Mouse (Mus musculus): ENCODE measurements around the gene Hmgb1. TPM values are rescaled to one million over a fixed set of nuclear protein-coding genes. Genes with fewer than 3 reads are reported as not detected.

Hmgb1 gene
- total and polyA plus RNA-seq, 3 experiments, result 227 to 899 (median 288) TPM

- Histone ChIP-seq H3K27ac (ENCODE audit: insufficient read depth, low read depth) (no peak overlapping the region), H3K27me3 (replicated peaks) (no peaks in the 10 kb centered on the region), H3K4me3 (replicated peaks in 1 of 3; ENCODE audit: low read depth in 2 of 3, low read length in 2 of 3, poor library complexity in 1 of 3) (no peak overlapping the region), H3K4me1 (ENCODE audit: control insufficient read depth in 1 of 2, insufficient read depth in 2 of 2) (peaks cover 0 to 6% of the 10 kb centered on the region in 2 experiments; a peak in 2 of 4 replicates), H3K36me3 (replicated peaks in 1 of 2; ENCODE audit: control insufficient read depth in 1 of 2, insufficient read depth in 1 of 2, low read length in 1 of 2) (peaks cover 64 to 86% of the 10 kb centered on the region in 2 experiments), H3K9me3 (replicated peaks; ENCODE audit: low read length) (no peaks in the 10 kb centered on the region), H3K4me2 (ENCODE audit: insufficient read depth, low read depth, poor library complexity, severe bottlenecking) (no peak overlapping the region), H3K9ac (ENCODE audit: insufficient read depth, low read depth) (no peak overlapping the region), H3K79me2 (replicated peaks; ENCODE audit: control insufficient read depth, extremely low read depth, insufficient read depth, poor library complexity, severe bottlenecking) (peaks cover 6% of the 10 kb centered on the region)
- TF ChIP-seq BHLHE40 (IDR thresholded peaks at IDR 0.05; ENCODE audit: low read depth, low read length) (no peak), GABPA (IDR thresholded peaks at IDR 0.05; ENCODE audit: insufficient replicate concordance, low read depth, low read length) (no peak), TBP (conservative IDR thresholded peaks at IDR 0.05; ENCODE audit: low read depth, low read length) (no peak), ELF1 (IDR thresholded peaks at IDR 0.05; ENCODE audit: low read depth, low read length) (no peak), IRF4 (IDR thresholded peaks at IDR 0.05; ENCODE audit: low read depth, low read length) (no peak), NRF1 (IDR thresholded peaks at IDR 0.05; ENCODE audit: low read depth, low read length) (no peak), JUN (IDR thresholded peaks at IDR 0.05; ENCODE audit: insufficient read depth, low read depth, low read length) (no peak), MAFK (IDR thresholded peaks at IDR 0.05; ENCODE audit: insufficient replicate concordance, low read length) (no peak), ZNF384 (IDR thresholded peaks at IDR 0.05; ENCODE audit: low read depth, low read length) (no peak), MXI1 (IDR thresholded peaks at IDR 0.05; ENCODE audit: low read depth, low read length) (no peak), EP300 (IDR thresholded peaks at IDR 0.05; ENCODE audit: low read length) (no peak), HCFC1 (IDR thresholded peaks at IDR 0.05; ENCODE audit: low read depth, low read length) (no peak)
- dilution Hi-C loops (cut with MboI; ENCODE audit: extremely low pct_ligation_motif_present, extremely low pct_unique_long_range_greater_than_20kb, low sequenced_read_pairs), result no loop called here
- in situ Hi-C loops (cut with MboI; ENCODE audit: low pct_ligation_motif_present, low pct_unique_long_range_greater_than_20kb, low sequenced_read_pairs), result no loop called here
- DNase-seq (ENCODE audit: extremely low read depth), result no peak
Observed at GRCm38 (mm10) chr5:149204822-149205221, 20.5 kb upstream of the Hmgb1 start.

- dilution Hi-C loops (cut with MboI; ENCODE audit: extremely low pct_ligation_motif_present, extremely low pct_unique_long_range_greater_than_20kb, low sequenced_read_pairs), result no loop called here
Observed at GRCm38 (mm10) chr5:149203796-149204375, 19.6 kb upstream of the Hmgb1 start.

More at GRCm38 (mm10) chr5:149203796-149204375, 19.6 kb upstream of the Hmgb1 start:
- H3K4me1 ChIP-seq (ENCODE audit: control insufficient read depth in 1 of 2, insufficient read depth in 2 of 2), result peaks cover 0 to 6% of the 10 kb centered on the region in 2 experiments; a peak in 2 of 4 replicates
- no peak overlapping the region for H3K4me2 ChIP-seq (ENCODE audit: insufficient read depth, low read depth, poor library complexity, severe bottlenecking)
- DNase-seq (ENCODE audit: extremely low read depth), result no peak
- H3K36me3 ChIP-seq (replicated peaks in 1 of 2; ENCODE audit: control insufficient read depth in 1 of 2, insufficient read depth in 1 of 2, low read length in 1 of 2), result peaks cover 65 to 88% of the 10 kb centered on the region in 2 experiments
- H3K27me3 ChIP-seq (replicated peaks), result no peaks in the 10 kb centered on the region
- no peak overlapping the region for H3K9ac ChIP-seq (ENCODE audit: insufficient read depth, low read depth)
- H3K9me3 ChIP-seq (replicated peaks; ENCODE audit: low read length), result no peaks in the 10 kb centered on the region
- H3K79me2 ChIP-seq (replicated peaks; ENCODE audit: control insufficient read depth, extremely low read depth, insufficient read depth, poor library complexity, severe bottlenecking), result peaks cover 11% of the 10 kb centered on the region
- no peak overlapping the region for H3K4me3 ChIP-seq (replicated peaks in 1 of 3; ENCODE audit: low read depth in 2 of 3, low read length in 2 of 3, poor library complexity in 1 of 3)
- TF ChIP-seq PAX5 (IDR thresholded peaks at IDR 0.05; ENCODE audit: low read length), result no peak
- no peak for TF ChIP-seq USF2 (conservative IDR thresholded peaks at IDR 0.05; ENCODE audit: low read depth, low read length)
- no peak for TF ChIP-seq ZC3H11A (IDR thresholded peaks at IDR 0.05; ENCODE audit: low read depth, low read length)
- no peak overlapping the region for H3K27ac ChIP-seq (ENCODE audit: insufficient read depth, low read depth)
- in situ Hi-C loops (cut with MboI; ENCODE audit: low pct_ligation_motif_present, low pct_unique_long_range_greater_than_20kb, low sequenced_read_pairs), result no loop called here

Measured in CH12.LX (cell line).